Mouse (Mus musculus) E14TG2a.4 (cell line): Measurements from ENCODE around the gene Prss44.

ENCODE experiments used
- CTCF ChIP-seq: conservative IDR thresholded peaks from 2 replicates; pipeline ENCODE4 v1.5.1; 2014; ENCODE audit warnings: low read length
- NANOG ChIP-seq: IDR thresholded peaks from 2 replicates; pipeline ENCODE4 v1.6.1; 2014; ENCODE audit warnings: borderline replicate concordance, low read length, mixed read lengths

- TF ChIP-seq CTCF (no peak), NANOG (no peak)
Measured at GRCm38 (mm10) chr9:110834411-110834810, 20.6 kb downstream of the Prss44 start, which contains the start of gene Prss45.
